Mouse (Mus musculus): Measurements from ENCODE around the gene Nlk.

Gene Nlk

DNA sequence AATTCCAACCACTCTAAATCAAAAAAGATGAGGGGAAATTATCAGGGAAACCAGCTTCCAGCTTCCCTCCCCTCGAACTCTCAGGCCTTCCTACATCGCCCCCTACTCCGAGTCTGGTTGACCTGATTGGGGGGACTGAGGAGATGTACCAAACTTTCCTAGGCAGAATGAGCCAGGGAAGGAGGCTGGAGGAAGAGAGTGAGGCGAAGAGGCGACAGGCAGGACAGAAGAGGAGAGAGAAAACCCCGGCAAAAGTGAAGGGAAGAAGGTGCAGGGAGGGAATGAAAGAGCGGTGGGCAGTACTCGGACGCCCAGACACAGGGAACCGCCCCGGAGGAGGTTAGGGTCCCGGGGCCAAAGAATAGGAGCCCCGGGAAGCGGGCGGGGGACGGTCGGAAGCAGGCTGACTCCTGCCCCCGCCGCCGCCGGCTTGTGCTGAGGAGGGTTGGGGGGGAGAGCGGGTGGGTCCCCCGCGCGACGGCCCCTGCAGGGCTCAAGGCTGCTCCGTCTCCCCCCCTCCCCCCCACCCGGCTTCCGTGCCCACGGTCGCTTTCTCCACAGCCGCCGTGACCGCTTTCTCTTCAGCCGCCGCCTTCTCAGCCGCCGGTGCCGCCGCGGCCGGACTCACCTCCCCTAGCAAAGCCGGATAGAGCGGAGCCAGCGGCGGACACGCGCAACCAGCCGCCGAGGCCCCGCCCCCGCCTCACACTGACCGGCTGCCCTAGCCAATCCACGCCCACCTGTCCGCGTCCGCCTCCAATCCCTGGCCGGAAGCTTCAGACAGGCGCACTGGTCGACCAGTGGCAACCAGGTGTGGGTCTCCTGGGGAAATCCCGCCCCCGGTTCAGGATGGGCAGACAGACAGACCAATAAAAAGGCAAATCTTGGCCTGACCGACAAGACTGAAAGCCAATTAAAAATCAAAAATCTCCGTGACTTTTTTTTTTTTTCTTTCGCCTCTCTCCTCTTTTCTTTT, at the start of gene Nlk:
Nlk (minus strand) TSS at position 597 of the 976 bp plus-strand sequence.
- peak; percentile 98 for DNase-seq (ENCODE audit: low read depth, low spot score)

DNA sequence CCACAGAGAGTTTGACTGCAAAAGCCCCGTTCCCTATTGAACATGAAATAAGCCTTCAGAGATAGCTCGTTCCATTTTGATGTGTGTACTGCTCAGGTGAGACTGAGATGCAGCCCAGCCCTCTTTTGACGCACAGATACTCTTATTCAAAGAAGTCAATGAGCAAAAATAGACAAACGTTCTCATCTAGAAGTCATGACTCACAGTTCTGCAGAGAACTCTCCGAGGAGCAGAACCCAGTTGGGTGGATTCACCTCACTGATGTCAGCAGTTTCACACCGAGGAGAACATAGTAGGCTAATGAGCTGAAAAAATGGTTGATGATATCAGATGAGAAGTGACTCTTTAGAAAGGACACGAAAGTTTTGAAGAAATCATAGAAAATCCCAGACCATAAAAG, 49.1 kb upstream of the Nlk start:
- DNase-seq (ENCODE audit: low read depth, low spot score) = no peak

DNA sequence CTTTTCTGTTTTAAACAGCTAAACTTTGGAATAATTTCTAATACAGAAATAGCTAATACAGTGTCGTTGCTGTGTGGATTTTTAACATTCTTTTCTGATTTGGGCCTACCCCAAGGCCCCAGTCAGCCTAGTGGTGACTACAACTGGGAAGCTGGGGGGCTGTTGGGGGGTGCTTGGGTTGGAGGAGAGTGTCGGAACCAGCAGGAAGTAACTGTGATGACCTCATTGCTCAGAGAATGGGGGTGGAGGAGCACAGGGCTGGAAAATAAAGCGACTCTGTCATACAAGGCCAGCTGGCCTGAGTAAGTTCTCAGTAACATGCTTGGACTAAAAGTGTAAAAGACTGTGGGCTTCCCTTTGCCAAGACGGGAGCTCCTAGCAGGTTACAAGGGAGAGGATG, 48.3 kb upstream of the Nlk start:
- no peak for DNase-seq (ENCODE audit: low read depth, low spot score)

DNA sequence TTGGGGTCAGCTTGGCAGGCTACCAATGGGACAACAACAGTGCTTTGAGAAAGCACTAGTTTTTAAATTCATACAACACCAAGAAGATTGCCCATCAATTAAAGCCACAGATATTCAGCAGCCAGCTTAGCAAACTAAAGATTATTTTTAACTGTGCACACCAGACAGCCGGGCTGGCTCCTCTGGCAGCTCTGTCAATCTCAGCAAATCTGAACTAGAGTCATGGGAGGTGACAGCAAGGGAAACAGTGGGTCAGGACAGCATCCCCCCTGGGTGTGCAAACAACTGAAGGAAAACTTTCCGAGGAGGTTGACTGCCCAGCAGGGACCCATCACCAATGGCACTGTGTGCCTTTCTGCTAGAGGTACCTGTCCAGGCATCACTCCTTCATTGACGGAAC, 45.3 kb upstream of the Nlk start:
- DNase-seq (ENCODE audit: low read depth, low spot score) = no peak

DNA sequence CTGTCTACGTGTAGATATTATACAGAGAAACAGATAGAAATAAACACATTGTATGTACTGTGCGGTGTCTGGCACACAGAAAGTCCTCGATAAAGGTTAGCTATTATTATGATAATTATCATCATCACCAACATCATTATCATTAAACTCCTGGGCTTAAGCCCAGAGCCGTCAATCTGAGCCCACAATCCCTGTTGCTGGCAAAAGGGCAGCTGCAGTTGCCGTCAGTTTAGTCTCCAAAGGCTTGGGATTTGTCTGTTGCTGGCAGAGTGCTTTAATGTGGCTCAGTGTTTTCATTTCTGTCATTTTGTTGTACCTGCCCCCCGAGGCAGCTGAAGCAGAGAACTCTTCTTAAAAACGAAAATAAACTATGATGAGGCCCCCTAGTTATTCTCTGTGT, 44.8 kb upstream of the Nlk start:
- no peak for DNase-seq (ENCODE audit: low read depth, low spot score)

DNA sequence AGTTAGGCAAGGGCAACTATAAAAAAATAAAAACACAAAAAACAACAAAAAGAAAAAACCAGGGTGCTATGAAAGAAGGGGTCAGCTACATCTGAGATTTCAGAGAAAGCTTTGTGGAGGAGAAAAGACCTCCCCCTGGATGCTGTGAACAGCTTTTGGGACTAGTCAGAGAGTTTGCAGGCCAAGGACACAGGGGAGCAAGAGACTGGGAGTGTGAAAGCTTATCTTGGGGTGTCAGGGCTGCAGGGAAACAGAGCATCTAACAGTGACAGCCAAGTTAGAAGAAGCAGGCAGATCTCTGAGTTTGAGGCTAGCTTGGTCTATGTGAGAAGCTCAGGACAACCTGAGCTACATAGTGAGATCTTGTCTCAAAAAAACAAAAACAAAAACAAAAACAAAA, 42.2 kb upstream of the Nlk start:
- no peak for DNase-seq (ENCODE audit: low read depth, low spot score)

DNA sequence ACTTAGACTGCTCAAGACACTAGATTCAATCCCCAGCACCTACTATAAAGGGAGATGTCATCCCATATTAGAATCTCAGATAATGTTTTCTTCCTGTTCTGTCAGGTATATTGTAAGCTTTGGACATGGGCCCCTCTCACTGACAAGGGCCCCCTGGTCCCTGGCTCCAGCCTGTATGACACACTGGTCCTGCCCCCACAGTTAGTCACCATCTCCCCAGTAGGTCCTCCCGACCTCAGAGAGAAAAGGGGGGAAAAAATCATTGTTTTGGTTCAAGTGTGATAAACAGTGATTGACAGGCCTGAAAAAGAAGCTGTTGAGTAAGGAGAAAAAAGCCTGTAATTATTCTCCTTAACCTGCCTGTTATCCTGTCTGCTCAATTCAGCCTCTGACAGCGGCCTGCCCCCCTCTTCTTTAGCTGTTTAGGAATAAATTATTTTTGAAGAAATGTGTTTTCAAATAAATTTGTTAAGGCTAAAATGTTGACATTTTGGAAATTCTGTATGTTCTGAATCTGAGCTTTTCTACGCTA, 39.8 kb upstream of the Nlk start:
- DNase-seq (ENCODE audit: low read depth, low spot score) = no peak

DNA sequence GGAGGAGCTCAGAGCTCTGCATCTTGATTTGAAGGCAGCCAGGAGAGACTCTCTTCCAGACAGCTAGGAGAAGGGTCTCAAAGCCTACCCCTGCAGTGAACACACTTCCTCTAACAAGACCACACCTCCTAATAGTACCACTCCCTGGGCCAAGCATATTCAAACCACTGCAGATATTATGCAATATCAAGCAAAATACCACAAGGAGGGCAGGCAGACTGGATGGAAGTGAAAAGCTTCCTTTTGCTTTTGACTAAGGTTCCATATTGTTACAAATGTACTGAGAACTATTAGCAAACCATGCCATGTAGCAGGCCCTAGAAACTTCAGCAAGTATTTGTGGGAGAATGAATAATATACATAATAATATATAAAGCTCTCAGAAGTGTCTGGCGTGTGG, 38.0 kb upstream of the Nlk start:
- no peak for DNase-seq (ENCODE audit: low read depth, low spot score)

DNA sequence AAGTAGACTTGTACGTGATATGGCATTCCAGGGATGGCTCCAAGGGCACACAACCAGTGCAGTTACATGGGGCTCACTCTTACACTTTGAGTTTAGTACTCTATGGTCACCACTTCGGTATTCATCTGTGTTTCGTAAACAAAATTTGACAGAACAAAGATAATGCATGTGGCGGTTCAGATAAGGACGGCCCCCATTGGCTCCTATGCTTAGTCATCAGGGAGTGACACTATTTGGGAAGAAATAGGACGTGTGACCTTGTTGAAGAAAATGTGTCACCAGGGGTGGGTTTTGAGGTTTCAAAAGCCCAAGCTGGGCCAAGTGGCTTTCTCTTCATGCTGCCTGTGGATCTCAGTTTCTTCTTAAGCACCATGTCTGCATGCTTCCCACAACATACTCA, 35.4 kb upstream of the Nlk start:
- no peak for DNase-seq (ENCODE audit: low read depth, low spot score)

DNA sequence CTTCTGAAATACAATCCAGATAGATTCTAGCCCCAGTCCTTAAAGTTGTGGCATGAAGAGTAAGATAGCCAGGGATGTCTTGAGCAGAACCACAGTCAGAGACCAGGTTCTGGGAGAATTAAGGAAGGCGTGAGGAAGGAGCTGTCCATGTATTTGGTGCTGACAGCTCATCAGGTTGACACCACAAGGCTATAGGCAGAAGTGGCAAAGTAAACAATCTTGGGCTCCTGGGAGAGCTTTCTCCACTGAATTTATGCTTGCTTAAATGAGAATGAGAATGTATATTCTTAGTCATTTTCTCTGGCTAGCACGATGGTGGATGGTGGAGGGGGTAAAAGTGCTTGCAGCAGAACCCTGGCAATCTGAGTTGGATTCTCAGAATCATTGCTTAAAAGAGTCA, 33.7 kb upstream of the Nlk start:
- DNase-seq (ENCODE audit: low read depth, low spot score) = no peak

DNA sequence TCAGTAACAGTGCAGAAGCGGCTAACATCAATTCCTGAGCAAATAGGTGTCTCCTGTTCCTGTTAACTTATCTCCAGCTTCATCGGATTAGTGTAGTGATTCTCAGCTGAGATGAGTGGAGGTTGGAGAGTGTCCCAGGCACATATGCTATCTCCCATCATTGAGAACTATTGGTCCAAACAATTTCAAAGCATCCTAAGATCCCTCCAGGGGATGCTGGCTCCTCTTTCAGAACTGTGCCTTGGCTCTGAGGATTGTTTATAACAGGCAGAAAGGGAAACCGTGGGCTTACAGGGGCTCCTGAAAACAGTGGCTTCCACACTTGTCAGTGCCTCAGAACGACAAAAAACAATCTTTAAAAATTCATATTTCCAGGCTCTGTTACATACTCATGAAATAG, 30.9 kb upstream of the Nlk start:
- DNase-seq (ENCODE audit: low read depth, low spot score) = no peak

DNA sequence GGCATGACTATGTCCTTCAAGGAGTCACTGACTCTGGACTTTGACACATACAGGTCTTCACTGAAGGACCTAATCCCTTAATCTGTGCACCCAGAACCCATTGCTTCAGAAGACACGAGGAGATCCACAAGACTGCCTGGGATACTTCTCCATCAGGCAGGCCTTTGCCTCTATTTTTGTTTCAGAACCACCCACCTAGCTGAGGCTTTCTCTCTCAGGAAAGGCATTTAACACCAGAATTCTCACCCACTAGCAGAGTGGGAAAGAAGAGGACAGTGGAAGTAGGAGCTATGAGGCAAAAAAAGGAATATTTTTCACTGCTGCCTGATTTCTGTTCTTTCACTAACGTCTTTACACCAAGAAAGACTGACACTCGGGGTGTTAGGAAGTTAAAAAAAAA, 29.2 kb upstream of the Nlk start:
- no peak for DNase-seq (ENCODE audit: low read depth, low spot score)

DNA sequence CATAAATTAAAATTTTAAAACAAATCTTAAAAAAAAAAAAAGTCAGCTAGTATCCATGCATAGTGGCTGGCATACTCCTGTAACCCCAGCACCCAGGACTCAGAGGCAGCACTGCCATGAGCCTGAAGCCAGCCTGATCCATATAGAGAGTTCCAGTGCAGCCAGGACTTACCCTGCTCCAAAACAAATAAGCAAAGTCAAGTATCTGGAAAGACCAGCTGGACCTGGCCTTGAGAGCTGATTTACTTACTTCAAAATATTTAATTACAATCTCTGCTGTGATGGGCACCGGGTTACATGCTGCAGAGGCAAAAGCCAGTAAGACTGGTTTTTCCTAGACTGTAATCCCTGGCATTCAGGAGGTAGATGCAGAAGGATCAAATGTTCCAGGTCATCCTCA, 27.6 kb upstream of the Nlk start:
- no peak for DNase-seq (ENCODE audit: low read depth, low spot score)

DNA sequence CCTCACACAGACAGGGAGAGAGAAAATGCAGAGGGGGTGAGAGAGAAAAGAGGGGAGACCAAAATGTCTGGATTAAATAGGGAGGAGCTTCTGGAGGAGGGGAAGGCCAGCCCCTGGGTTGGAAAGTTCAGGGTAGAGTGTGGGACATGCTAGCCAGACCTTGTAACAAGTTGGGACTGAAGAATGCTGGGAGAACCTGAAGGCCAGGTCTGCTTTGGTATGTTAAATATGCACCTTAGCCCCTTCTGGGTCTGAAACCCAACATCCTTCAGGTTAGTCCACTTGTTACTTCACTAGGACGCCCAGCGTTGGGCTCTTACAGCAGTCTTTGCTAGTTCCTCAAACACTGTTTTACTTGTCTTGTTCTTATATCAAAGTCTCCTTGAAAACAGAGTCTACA, 24.2 kb upstream of the Nlk start:
- no peak for DNase-seq (ENCODE audit: low read depth, low spot score)

DNA sequence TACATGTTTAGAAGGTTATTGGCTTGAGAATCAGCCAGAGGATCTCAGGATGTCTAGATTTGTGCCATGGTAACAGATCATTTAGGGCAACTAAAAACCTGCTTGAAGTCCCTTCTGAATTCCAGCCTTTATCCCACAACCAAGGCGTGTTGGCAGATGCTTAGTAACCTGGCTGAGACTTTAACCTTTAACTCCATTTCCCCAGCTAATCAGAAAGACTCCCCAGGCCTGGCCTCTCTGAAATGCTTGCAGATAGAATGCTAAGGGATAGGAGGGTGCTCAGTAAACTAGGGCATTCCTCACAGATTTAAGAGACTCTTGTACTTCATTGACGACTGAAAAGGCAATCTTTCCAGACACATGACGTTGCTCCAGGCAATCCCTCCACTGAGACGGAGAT, 20.5 kb upstream of the Nlk start:
- DNase-seq (ENCODE audit: low read depth, low spot score) = no peak

DNA sequence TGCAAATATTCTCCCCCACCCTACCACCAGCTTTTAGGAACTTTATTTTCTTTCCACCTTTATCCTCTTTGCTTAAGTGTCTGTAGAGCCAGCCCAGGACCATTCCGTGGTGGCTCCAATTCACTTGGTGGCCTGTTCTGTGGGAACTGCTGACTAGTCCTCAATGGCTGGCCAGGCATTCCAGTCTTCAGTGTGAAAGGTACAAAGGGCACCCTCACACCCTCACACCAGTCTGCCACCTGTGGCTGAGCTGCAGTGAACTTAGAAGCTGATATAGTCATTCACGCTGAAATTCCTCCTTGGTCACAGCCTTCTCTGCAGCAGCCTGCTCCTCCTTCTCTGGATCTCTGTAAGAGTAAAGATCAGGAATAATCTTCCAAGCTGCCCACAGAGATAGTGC, 11.5 kb upstream of the Nlk start:
- no peak for DNase-seq (ENCODE audit: low read depth, low spot score)

DNA sequence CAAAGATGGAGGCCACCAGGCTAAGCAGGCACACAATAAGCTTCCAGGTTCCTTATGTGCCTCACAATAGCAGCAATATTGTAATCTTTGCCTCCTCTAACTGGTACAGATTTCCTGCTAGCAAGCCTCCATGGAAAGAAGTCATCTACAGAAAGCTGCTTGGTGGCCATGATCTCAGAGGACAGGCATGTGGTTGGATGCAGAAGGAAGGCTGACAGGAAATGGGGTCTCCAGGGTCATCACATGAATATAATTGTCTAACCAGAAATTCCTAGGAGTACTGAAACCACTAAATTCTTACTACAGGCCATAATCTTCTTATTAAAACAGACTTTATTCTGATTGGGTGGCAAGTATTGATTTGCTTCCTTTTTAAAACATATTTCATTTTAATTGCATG, 8.9 kb upstream of the Nlk start:
- no peak for DNase-seq (ENCODE audit: low read depth, low spot score)

DNA sequence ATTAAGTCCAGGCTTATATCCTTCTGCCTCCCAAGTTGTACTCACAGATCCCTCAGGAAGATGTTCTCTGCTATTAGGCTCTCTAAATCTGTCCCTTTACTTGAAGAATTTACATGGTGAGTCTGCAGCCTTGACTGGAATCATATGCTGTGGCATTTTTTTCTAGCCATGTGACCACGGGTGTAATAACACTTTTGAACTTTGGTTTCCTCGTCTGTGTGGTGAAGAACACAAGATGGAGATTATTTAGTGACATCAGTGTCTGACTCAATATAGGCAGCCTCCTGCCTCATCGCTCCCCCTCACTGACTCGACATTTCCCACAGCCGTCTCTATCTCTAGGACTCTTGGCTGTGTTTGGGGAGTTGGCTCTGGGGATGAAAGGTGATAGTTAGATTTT, 5.9 kb upstream of the Nlk start:
- DNase-seq (ENCODE audit: low read depth, low spot score) = no peak

DNA sequence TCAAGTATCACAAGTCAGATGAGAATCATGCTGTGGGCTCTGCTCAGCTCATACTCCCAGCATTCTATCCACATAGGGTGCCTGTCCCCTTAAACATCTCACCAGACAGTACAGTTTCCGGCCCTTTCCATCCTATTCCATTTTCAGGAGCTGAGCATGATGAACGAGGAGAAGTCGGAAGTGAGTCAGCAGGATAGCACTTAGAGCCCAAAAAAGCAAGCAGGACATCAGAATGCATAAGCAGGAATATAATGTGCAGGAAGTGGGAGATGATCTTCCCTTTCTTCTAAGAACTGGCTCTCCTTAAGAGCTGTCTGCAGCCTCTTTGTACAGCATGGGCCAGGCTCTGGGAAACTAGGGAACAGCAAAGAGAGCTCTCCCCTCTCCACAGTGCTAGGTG, 5.1 kb upstream of the Nlk start:
- DNase-seq (ENCODE audit: low read depth, low spot score) = no peak

DNA sequence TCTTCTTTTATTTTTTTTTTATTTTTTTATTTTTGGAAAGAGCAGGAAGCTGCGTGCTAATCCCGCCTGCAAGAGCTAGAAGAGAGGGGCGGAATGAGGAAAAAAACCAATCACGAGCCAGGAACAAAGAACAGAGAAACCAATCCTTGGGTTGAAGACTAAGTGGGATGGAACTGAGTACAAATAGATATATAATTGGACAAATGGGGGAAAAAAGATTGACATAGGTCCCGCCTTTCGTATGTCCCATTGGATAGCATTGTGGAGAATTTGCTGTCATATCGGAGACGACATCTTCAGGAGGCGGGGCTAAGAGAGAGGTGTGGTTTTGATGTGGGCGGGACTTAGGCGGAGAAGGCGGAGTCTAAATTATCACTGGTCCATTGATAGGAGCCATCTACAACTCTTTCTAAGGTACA, 589 bp upstream of the Nlk start:
- peak; percentile 83 for DNase-seq (ENCODE audit: low read depth, low spot score)

DNA sequence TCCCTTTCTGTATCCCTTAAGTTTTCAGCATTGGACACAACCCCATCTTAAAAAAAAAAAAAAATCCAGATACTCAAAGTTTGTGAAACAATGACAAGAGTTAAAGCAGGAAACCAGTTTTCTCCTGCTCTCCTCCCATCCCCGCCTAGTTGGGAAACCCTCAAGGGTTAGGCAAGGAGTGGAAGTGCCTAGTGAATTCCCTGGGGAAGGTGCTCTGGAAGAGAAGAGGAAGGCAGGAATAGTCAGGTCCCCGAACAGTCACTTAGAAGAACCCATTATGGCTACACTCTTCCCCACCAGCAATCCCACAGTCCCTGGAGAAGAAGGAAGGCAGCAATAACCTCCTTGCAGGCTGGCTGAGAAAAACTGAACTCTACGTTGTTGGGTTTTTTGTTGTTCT, 2.9 kb downstream of the Nlk start:
- no peak for DNase-seq (ENCODE audit: low read depth, low spot score)

DNA sequence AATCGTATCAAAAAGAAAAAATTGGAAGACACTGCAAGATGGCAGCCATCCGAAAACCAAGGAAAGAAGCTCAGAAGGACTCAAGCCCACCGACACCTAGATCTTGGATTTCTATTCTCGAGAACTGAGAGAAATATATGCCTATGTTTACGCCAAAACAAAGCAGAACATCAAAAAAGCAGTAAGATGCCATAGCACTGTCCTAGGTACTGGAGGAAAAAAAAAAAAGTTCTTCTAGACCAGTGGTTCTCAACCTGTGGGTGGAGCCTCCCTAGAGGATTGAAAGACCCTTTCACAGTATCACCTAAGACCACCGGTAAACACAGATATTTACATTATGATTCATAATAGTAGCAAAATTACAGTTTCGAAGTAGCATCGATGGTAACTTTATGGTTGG, 3.9 kb downstream of the Nlk start:
- no peak for DNase-seq (ENCODE audit: low read depth, low spot score)

DNA sequence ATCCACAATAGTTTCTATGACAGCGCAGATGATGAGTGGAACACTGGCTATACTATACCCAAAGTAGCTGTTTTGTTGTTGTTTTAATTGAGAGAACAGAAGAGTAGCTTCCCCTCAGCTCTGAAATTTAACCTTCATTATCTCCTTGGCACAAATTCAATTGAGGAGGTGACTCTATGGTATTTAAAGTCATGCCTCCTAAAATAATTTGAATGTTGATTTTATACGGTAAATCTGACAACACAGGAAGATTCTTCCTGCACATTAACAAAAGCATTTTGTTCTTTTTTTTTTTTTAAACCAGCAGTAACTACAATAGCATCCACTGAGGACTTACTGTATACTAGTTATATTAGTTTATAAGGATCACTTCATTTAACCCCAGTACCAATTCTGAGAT, 6.0 kb downstream of the Nlk start:
- DNase-seq (ENCODE audit: low read depth, low spot score) = no peak

DNA sequence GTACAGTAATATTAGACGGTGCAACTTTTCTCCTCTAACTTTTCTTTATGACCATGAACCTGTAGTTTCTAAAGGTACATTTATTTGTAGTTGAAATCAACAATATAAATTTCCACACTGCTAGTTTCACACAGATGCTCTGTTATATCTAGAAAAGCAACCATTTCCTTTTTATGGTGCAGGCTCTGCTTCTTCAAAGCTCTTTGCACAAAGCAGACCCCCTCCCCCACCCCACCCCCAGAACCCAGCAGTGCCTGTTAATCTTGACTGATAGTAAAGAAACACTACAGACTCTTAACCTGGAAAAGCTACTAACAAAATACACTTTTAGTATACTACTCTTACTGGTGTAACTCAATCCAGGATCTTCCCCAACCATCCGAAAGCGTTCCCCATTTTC, 6.6 kb downstream of the Nlk start:
- DNase-seq (ENCODE audit: low read depth, low spot score) = no peak
